Mouse (Mus musculus): ENCODE results near the gene Cacnb4. TPM values are rescaled to one million over a fixed set of nuclear protein-coding genes. Genes with fewer than 3 reads are reported as not detected.

The Cacnb4 gene
- polyA plus RNA-seq, 1 experiment from 2014 or later: 21.5 TPM

DNA sequence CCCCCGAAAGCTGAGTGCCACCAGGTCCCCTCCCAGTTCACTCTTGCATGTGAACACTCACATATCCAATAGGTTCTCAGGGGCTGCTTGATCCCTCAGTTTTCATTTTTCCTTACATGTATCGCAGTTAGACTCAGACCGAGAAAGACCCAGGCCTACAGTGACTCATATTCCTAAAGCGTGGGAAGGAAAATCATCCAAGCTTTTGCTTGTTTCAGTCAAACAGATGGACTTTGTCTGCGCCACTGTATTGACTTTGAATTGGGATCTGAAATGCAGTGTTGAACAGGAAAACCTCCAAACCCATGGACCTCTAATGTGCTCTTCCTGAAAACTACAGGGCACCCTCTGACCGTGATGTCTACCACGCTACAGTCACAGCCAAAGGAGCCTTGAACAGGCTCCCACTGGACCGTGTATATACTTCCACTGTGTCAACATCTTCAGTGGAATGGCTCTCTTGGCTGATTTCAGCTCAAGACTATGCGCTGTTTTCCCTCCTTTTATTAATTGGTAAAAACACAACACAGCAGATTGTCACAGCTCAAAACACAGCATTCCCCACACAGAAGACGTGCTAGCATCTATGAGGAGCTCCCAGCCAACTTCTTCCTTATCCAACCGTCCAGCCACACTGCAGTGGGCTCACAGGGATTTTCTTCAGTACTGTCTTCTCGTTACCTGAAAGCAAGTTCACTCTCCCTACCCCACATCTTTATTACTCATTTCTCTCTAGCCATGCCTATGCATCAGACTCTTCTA is 215.2 kb downstream of the Cacnb4 start:
- ATAC-seq (ENCODE audit: low read depth): no peak
- Histone ChIP-seq H3K4me2 (ENCODE audit: low read depth, low read length) (no peak overlapping the region), H3K27ac (ENCODE audit: low read depth, low read length) (no peak overlapping the region), H3K9me3 (ENCODE audit: control insufficient read depth, low read length) (no peaks in the 10 kb centered on the region), H3K27me3 (ENCODE audit: control insufficient read depth, insufficient read depth, low read length) (no peaks in the 10 kb centered on the region), H3K36me3 (ENCODE audit: control insufficient read depth, insufficient read depth, low read length) (peaks cover 3% of the 10 kb centered on the region; the same call in 1 of the 2 replicates), H3K4me1 (ENCODE audit: control insufficient read depth, insufficient read depth, low read length) (no peaks in the 10 kb centered on the region), H3K9ac (replicated peaks; ENCODE audit: low read depth, low read length) (no peak overlapping the region), H3K4me3 (ENCODE audit: low read depth, low read length) (no peak overlapping the region)
- WGBS: 92% methylated on average over 12 of the region's 12 CpGs

DNA sequence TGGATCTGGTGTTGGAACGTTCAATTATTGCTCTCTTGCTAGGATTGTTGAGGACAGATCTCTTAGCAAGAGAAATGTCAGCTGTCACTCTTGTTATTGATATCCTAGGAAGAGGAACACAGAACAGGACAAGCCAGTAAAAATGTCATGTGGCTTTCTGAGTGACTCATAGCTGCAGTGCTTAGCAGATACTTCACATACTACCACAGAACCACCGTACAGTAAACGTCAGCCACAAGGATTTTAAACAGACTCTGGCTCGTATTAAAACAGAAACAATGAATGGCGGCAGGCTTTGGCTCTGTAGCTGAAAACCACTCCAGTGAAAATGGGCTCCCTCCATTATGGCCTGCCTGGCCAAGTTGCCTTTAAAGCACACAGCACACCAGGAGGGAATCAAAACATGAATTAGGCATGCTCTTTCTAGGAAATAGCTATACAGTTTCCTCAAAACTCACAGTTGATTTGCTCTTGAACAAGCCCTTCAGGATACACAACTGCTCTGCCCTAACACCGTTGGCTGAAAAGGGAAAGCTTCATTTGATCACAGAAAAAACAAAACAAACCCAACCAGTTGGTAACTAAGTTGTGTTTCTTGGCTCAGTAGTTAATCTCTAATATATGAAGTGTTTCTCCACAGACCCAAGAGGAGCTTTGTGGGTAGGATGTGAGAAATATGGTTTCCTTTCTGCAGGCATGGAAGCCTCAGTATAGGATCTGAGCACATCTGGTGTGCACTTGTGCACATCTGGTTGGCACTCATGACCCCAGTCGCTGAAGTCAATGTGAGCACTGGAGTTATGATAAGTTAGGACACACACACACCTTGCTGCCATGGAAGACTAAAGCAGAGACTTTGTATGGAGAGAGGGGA is 220.8 kb downstream of the Cacnb4 start:
- Histone ChIP-seq H3K9ac (replicated peaks; ENCODE audit: low read depth, low read length) (no peak overlapping the region), H3K4me2 (ENCODE audit: low read depth, low read length) (no peak overlapping the region), H3K4me3 (ENCODE audit: low read depth, low read length) (no peak overlapping the region), H3K27me3 (ENCODE audit: control insufficient read depth, insufficient read depth, low read length) (no peaks in the 10 kb centered on the region), H3K4me1 (ENCODE audit: control insufficient read depth, insufficient read depth, low read length) (no peaks in the 10 kb centered on the region), H3K36me3 (ENCODE audit: control insufficient read depth, insufficient read depth, low read length) (no peaks in the 10 kb centered on the region), H3K27ac (ENCODE audit: low read depth, low read length) (no peak overlapping the region), H3K9me3 (ENCODE audit: control insufficient read depth, low read length) (no peaks in the 10 kb centered on the region)
- ATAC-seq (ENCODE audit: low read depth): no peak
- whole genome bisulfite sequencing: 74% methylated on average over 7 of the region's 7 CpGs

GRCm38 (mm10) chr2:52449818-52450217 is 226.8 kb downstream of the Cacnb4 start:
- Histone ChIP-seq H3K4me1 (ENCODE audit: control insufficient read depth, insufficient read depth, low read length) (no peaks in the 10 kb centered on the region), H3K36me3 (ENCODE audit: control insufficient read depth, insufficient read depth, low read length) (0 out of 2 replicates have a peak, but pooled peaks cover 3% of the 10 kb centered on the region), H3K4me3 (ENCODE audit: low read depth, low read length) (no peak overlapping the region), H3K27ac (ENCODE audit: low read depth, low read length) (no peak overlapping the region), H3K9me3 (ENCODE audit: control insufficient read depth, low read length) (no peaks in the 10 kb centered on the region), H3K27me3 (ENCODE audit: control insufficient read depth, insufficient read depth, low read length) (no peaks in the 10 kb centered on the region), H3K4me2 (ENCODE audit: low read depth, low read length) (no peak overlapping the region), H3K9ac (replicated peaks; ENCODE audit: low read depth, low read length) (no peak overlapping the region)
- WGBS: 92% methylated on average over 8 of the region's 8 CpGs
- ATAC-seq (ENCODE audit: low read depth): no peak

- no peak for ATAC-seq (ENCODE audit: low read depth)
- H3K4me2 ChIP-seq (ENCODE audit: low read depth, low read length): no peak overlapping the region
- H3K4me3 ChIP-seq (ENCODE audit: low read depth, low read length): no peak overlapping the region
- WGBS: 91% methylated on average over 1 of the region's 1 CpGs
- H3K27me3 ChIP-seq (ENCODE audit: control insufficient read depth, insufficient read depth, low read length): no peaks in the 10 kb centered on the region
- H3K9me3 ChIP-seq (ENCODE audit: control insufficient read depth, low read length): no peaks in the 10 kb centered on the region
- H3K4me1 ChIP-seq (ENCODE audit: control insufficient read depth, insufficient read depth, low read length): no peaks in the 10 kb centered on the region
- H3K36me3 ChIP-seq (ENCODE audit: control insufficient read depth, insufficient read depth, low read length): 0 out of 2 replicates have a peak, but pooled peaks cover 3% of the 10 kb centered on the region
- H3K9ac ChIP-seq (replicated peaks; ENCODE audit: low read depth, low read length): no peak overlapping the region
- H3K27ac ChIP-seq (ENCODE audit: low read depth, low read length): no peak overlapping the region
These were observed 227.7 kb downstream of the Cacnb4 start for GRCm38 (mm10) chr2:52448916-52449315.

GRCm38 (mm10) chr2:52446648-52447047 is 230.0 kb downstream of the Cacnb4 start:
- Histone ChIP-seq H3K4me2 (ENCODE audit: low read depth, low read length) (no peak overlapping the region), H3K9me3 (ENCODE audit: control insufficient read depth, low read length) (no peaks in the 10 kb centered on the region), H3K36me3 (ENCODE audit: control insufficient read depth, insufficient read depth, low read length) (0 out of 2 replicates have a peak, but pooled peaks cover 3% of the 10 kb centered on the region), H3K27ac (ENCODE audit: low read depth, low read length) (no peak overlapping the region), H3K27me3 (ENCODE audit: control insufficient read depth, insufficient read depth, low read length) (no peaks in the 10 kb centered on the region), H3K4me1 (ENCODE audit: control insufficient read depth, insufficient read depth, low read length) (no peaks in the 10 kb centered on the region), H3K9ac (replicated peaks; ENCODE audit: low read depth, low read length) (no peak overlapping the region), H3K4me3 (ENCODE audit: low read depth, low read length) (no peak overlapping the region)
- WGBS: 81% methylated on average over 5 of the region's 5 CpGs
- ATAC-seq (ENCODE audit: low read depth): no peak

DNA sequence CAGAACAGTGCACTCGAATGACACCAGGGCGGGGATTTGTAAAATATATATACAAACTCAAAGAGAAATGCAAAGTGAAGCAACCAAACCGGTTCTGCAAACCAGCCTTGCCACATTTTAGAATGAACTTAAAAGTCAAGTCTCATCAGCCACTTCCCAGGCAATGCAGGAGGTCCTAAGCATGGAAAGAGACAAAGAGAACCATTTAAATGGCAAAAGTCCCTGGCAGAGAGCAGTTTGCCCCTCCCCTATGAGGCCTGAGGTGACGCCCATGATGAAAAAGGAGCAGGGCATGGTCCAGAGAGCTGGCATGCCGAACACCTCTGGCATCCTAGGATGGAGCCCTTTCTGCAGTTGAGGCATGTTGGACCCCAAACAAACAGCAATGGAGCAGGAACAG is 234.5 kb downstream of the Cacnb4 start:
- no peaks in the 10 kb centered on the region for H3K4me1 ChIP-seq (ENCODE audit: control insufficient read depth, insufficient read depth, low read length)
- H3K9me3 ChIP-seq (ENCODE audit: control insufficient read depth, low read length): no peaks in the 10 kb centered on the region

GRCm38 (mm10) chr2:52440420-52441015 is 236.1 kb downstream of the Cacnb4 start:
- no peaks in the 10 kb centered on the region for H3K9me3 ChIP-seq (ENCODE audit: control insufficient read depth, low read length)
- no peaks in the 10 kb centered on the region for H3K36me3 ChIP-seq (ENCODE audit: control insufficient read depth, insufficient read depth, low read length)
- no peak overlapping the region for H3K4me2 ChIP-seq (ENCODE audit: low read depth, low read length)
- 90% methylated on average over 4 of the region's 4 CpGs for WGBS
- H3K4me3 ChIP-seq (ENCODE audit: low read depth, low read length): no peak overlapping the region
- no peak for ATAC-seq (ENCODE audit: low read depth)
- H3K27me3 ChIP-seq (ENCODE audit: control insufficient read depth, insufficient read depth, low read length): no peaks in the 10 kb centered on the region
- no peak overlapping the region for H3K27ac ChIP-seq (ENCODE audit: low read depth, low read length)
- no peak overlapping the region for H3K9ac ChIP-seq (replicated peaks; ENCODE audit: low read depth, low read length)
- H3K4me1 ChIP-seq (ENCODE audit: control insufficient read depth, insufficient read depth, low read length): 0 out of 2 replicates have a peak, but pooled peaks cover 7% of the 10 kb centered on the region

More for the DNA sequence above, 234.5 kb downstream of the Cacnb4 start:
- Histone ChIP-seq H3K9ac (replicated peaks; ENCODE audit: low read depth, low read length) (no peak overlapping the region), H3K4me3 (ENCODE audit: low read depth, low read length) (no peak overlapping the region), H3K27ac (ENCODE audit: low read depth, low read length) (no peak overlapping the region), H3K27me3 (ENCODE audit: control insufficient read depth, insufficient read depth, low read length) (no peaks in the 10 kb centered on the region), H3K36me3 (ENCODE audit: control insufficient read depth, insufficient read depth, low read length) (no peaks in the 10 kb centered on the region), H3K4me2 (ENCODE audit: low read depth, low read length) (no peak overlapping the region)
- ATAC-seq (ENCODE audit: low read depth): no peak
- 35% methylated on average over 5 of the region's 5 CpGs for WGBS

- Histone ChIP-seq H3K27ac (ENCODE audit: low read depth, low read length) (no peak overlapping the region), H3K4me3 (ENCODE audit: low read depth, low read length) (no peak overlapping the region), H3K4me1 (ENCODE audit: control insufficient read depth, insufficient read depth, low read length) (0 out of 2 replicates have a peak, but pooled peaks cover 7% of the 10 kb centered on the region), H3K9me3 (ENCODE audit: control insufficient read depth, low read length) (no peaks in the 10 kb centered on the region), H3K4me2 (ENCODE audit: low read depth, low read length) (no peak overlapping the region), H3K27me3 (ENCODE audit: control insufficient read depth, insufficient read depth, low read length) (no peaks in the 10 kb centered on the region), H3K36me3 (ENCODE audit: control insufficient read depth, insufficient read depth, low read length) (no peaks in the 10 kb centered on the region), H3K9ac (replicated peaks; ENCODE audit: low read depth, low read length) (no peak overlapping the region)
- no peak for ATAC-seq (ENCODE audit: low read depth)
- 98% methylated on average over 4 of the region's 4 CpGs for WGBS
These were observed 238.2 kb downstream of the Cacnb4 start for GRCm38 (mm10) chr2:52438437-52438836.

Data from neural tube, embryonic 14.5 days (tissue).